Mouse (Mus musculus) megakaryocyte, embryonic 14.5 days (primary cell): ENCODE measurements around the gene Bpifc.

Experiments used
- FLI1 ChIP-seq: IDR thresholded peaks from 2 replicates; pipeline ENCODE4 v1.6.1; 2012; ENCODE audit warnings: low read length, inconsistent platforms, mixed read lengths
- GATA1 ChIP-seq: IDR thresholded peaks from 3 replicates; pipeline ENCODE4 v1.6.1; 2012; ENCODE audit warnings: mixed read lengths, low read length, inconsistent platforms, borderline replicate concordance

GRCm38 (mm10) chr10:86050522-86050921 is 38.8 kb upstream of the Bpifc start:
- TF ChIP-seq GATA1 (no peak), FLI1 (no peak)
